Mouse (Mus musculus): ENCODE results near the gene Topbp1. TPM values are rescaled to one million over a fixed set of nuclear protein-coding genes. Genes with fewer than 3 reads are reported as not detected.

Gene Topbp1
- total RNA-seq, 2 experiments from 2014 or later, result 33.6 to 35.1 TPM

- no peak for DNase-seq
- intact Hi-C loops (cut with DNase I), result no loop called here
These were observed 78.6 kb downstream of the Topbp1 start for GRCm38 (mm10) chr9:103383576-103383975.

- DNase-seq, result no peak
These were observed 79.3 kb downstream of the Topbp1 start for GRCm38 (mm10) chr9:103384141-103384796.

GRCm38 (mm10) chr9:103385600-103385999 is 80.6 kb downstream of the Topbp1 start:
- intact Hi-C loops (cut with DNase I), result no loop called here
- DNase-seq, result no peak

More at GRCm38 (mm10) chr9:103384141-103384796, 79.3 kb downstream of the Topbp1 start:
- intact Hi-C loops (cut with DNase I), result no loop called here

GRCm38 (mm10) chr9:103386573-103386972 is 81.6 kb downstream of the Topbp1 start:
- intact Hi-C loops (cut with DNase I), result no loop called here
- DNase-seq, result no peak

GRCm38 (mm10) chr9:103387011-103387653 is 82.1 kb downstream of the Topbp1 start:
- no peak for DNase-seq
- intact Hi-C loops (cut with DNase I), result no loop called here

GRCm38 (mm10) chr9:103389261-103389660 is 84.2 kb downstream of the Topbp1 start:
- intact Hi-C loops (cut with DNase I), result no loop called here
- DNase-seq, result no peak

- intact Hi-C loops (cut with DNase I), result no loop called here
- DNase-seq, result no peak
These were observed 86.9 kb downstream of the Topbp1 start for GRCm38 (mm10) chr9:103391796-103392372.

GRCm38 (mm10) chr9:103393256-103393655 is 88.2 kb downstream of the Topbp1 start:
- DNase-seq, result no peak
- intact Hi-C loops (cut with DNase I), result no loop called here

GRCm38 (mm10) chr9:103398509-103399157 is 93.6 kb downstream of the Topbp1 start:
- intact Hi-C loops (cut with DNase I), result no loop called here

More at GRCm38 (mm10) chr9:103398509-103399157, 93.6 kb downstream of the Topbp1 start:
- no peak for DNase-seq

Other genes starting within 250 kb of the Topbp1 start
- 100 to 1,000 TPM; 331 to 380 TPM for gene Rab6b, start 193.4 kb upstream of the Topbp1 start, total RNA-seq (2021)
- 10 to 100 TPM; 21.8 to 24.4 TPM for gene Srprb, start 103.1 kb upstream of the Topbp1 start, total RNA-seq (2021)
- gene Gm20425, start 74.9 kb upstream of the Topbp1 start, total RNA-seq (2021), result 1 to 10 TPM; 2.6 to 3.0 TPM
- 10 to 100 TPM in 1 of 2 experiments, 1 to 10 TPM in 1; 6.1 to 11.1 TPM for gene Trf, start 74.8 kb upstream of the Topbp1 start, total RNA-seq (2021)
- under 1 TPM in 1 of 2 experiments, not detected in 1; 0.56 TPM for gene 1300017J02Rik, start 133 bp upstream of the Topbp1 start, total RNA-seq (2021)
- gene Cdv3, start 60.6 kb downstream of the Topbp1 start, total RNA-seq (2021), result 100 to 1,000 TPM; 128 to 131 TPM
- gene Bfsp2, start 175.2 kb downstream of the Topbp1 start, total RNA-seq (2021), result 1 to 10 TPM in 1 of 2 experiments, under 1 TPM in 1; 0.77 to 1.5 TPM

Measured in left cerebral cortex, postnatal 4 days (tissue).